Mouse (Mus musculus) cortical plate, adult 2 months (tissue): ENCODE data around the gene Lce3b.

Experiments used
- CTCF ChIP-seq: fragments of 200-500 bp; IDR thresholded peaks from 2 replicates; pipeline ENCODE4 v1.5.1; 2011; ENCODE audit warnings: mild to moderate bottlenecking, control low read depth, low read length; ENCODE audit not compliant: insufficient read depth; ENCODE audit errors: extremely low read depth
- POLR2A ChIP-seq: fragments of 200-500 bp; IDR thresholded peaks from 2 replicates; pipeline ENCODE4 v1.6.1; 2011; ENCODE audit warnings: mild to moderate bottlenecking, low read length, control low read depth; ENCODE audit not compliant: insufficient read depth; ENCODE audit errors: extremely low read depth

- TF ChIP-seq CTCF (no peak), POLR2A (no peak)
These were observed 38.7 kb upstream of the Lce3b start for GRCm38 (mm10) chr3:92894063-92894462.
